Mouse (Mus musculus): Measurements from ENCODE around the gene Gpr137. TPM values are rescaled to one million over a fixed set of nuclear protein-coding genes. Genes with fewer than 3 reads are reported as not detected.
A peak's percentile ranks its signal among the peaks of the same experiment; 100 is the strongest.

Gpr137 gene
- polyA plus RNA-seq, 1 experiment from 2014 or later, result 57.0 TPM

GRCm38 (mm10) chr19:6922901-6923735 lies 19.2 kb downstream of the Gpr137 start:
- Histone ChIP-seq H3K4me3 (peak overlapping the region; percentile 75; the same call in 1 of the 2 replicates), H3K36me3 (no peaks in the 10 kb centered on the region), H3K27me3 (peaks cover 57% of the 10 kb centered on the region), H3K9me3 (no peaks in the 10 kb centered on the region), H3K4me1 (replicated peaks) (peaks cover 47% of the 10 kb centered on the region), H3K9ac (no peak overlapping the region), H3K27ac (replicated peaks) (no peak overlapping the region), H3K4me2 (peak overlapping the region; percentile 97)
- no peak for ATAC-seq (ENCODE audit: low read depth)
- 70% methylated on average over 6 of the region's 6 CpGs for WGBS

- Histone ChIP-seq H3K27ac (replicated peaks) (peak within 1 kb of the TSS; percentile 92), H3K27me3 (peaks cover 45% of the 10 kb centered on the region), H3K4me2 (peak within 1 kb of the TSS; percentile 97), H3K9ac (peak within 1 kb of the TSS; percentile 91), H3K4me1 (replicated peaks) (peaks cover 43% of the 10 kb centered on the region), H3K4me3 (peak within 1 kb of the TSS; percentile 75), H3K36me3 (no peaks in the 10 kb centered on the region), H3K9me3 (no peaks in the 10 kb centered on the region)
- peak; percentile 94 for ATAC-seq (ENCODE audit: low read depth)
- WGBS, result under 1% methylated on average over 66 of the region's 66 CpGs
Measured at GRCm38 (mm10) chr19:6921647-6922567, 20.4 kb downstream of the Gpr137 start, which contains the start of gene Esrra. Gene Esrra, minus strand, starts transcription at chr19:6921813.

- peaks cover 36% of the 10 kb centered on the region for H3K27me3 ChIP-seq
- 2% methylated on average over 48 of the region's 48 CpGs for WGBS
- ATAC-seq (ENCODE audit: low read depth), result peak; percentile 41
- peak overlapping the region; percentile 91 for H3K9ac ChIP-seq
- peak overlapping the region; percentile 97 for H3K4me2 ChIP-seq
- H3K4me1 ChIP-seq (replicated peaks), result peaks cover 38% of the 10 kb centered on the region
- peak overlapping the region; percentile 75 for H3K4me3 ChIP-seq
- no peaks in the 10 kb centered on the region for H3K36me3 ChIP-seq
- H3K27ac ChIP-seq (replicated peaks), result peak overlapping the region; percentile 92
- H3K9me3 ChIP-seq, result no peaks in the 10 kb centered on the region
Measured at GRCm38 (mm10) chr19:6920741-6921636, 21.3 kb downstream of the Gpr137 start.

- peaks cover 29% of the 10 kb centered on the region for H3K4me1 ChIP-seq (replicated peaks)
- no peaks in the 10 kb centered on the region for H3K9me3 ChIP-seq
- H3K9ac ChIP-seq, result peak overlapping the region; percentile 91
- no peaks in the 10 kb centered on the region for H3K36me3 ChIP-seq
- ATAC-seq (ENCODE audit: low read depth), result no peak
- WGBS, result 40% methylated on average over 8 of the region's 8 CpGs
- peaks cover 27% of the 10 kb centered on the region for H3K27me3 ChIP-seq
- H3K4me2 ChIP-seq, result peak overlapping the region; percentile 97
- no peak overlapping the region for H3K27ac ChIP-seq (replicated peaks)
- H3K4me3 ChIP-seq, result peak overlapping the region; percentile 75
Measured at GRCm38 (mm10) chr19:6919876-6920740, 22.2 kb downstream of the Gpr137 start.

- peak overlapping the region; percentile 97 for H3K4me2 ChIP-seq
- peaks cover 23% of the 10 kb centered on the region for H3K4me1 ChIP-seq (replicated peaks)
- no peak for ATAC-seq (ENCODE audit: low read depth)
- H3K9me3 ChIP-seq, result no peaks in the 10 kb centered on the region
- no peak overlapping the region for H3K27ac ChIP-seq (replicated peaks)
- peaks cover 20% of the 10 kb centered on the region for H3K27me3 ChIP-seq
- no peak overlapping the region for H3K9ac ChIP-seq
- H3K36me3 ChIP-seq, result no peaks in the 10 kb centered on the region
- H3K4me3 ChIP-seq, result no peak overlapping the region
Measured at GRCm38 (mm10) chr19:6919431-6919830, 22.8 kb downstream of the Gpr137 start.

- Histone ChIP-seq H3K27ac (replicated peaks) (no peak overlapping the region), H3K4me3 (no peak overlapping the region), H3K27me3 (peaks cover 9% of the 10 kb centered on the region), H3K36me3 (peaks cover 10% of the 10 kb centered on the region), H3K4me1 (replicated peaks) (peaks cover 23% of the 10 kb centered on the region), H3K4me2 (no peak overlapping the region), H3K9ac (no peak overlapping the region), H3K9me3 (no peaks in the 10 kb centered on the region)
- no peak for ATAC-seq (ENCODE audit: low read depth)
- WGBS, result 91% methylated on average over 4 of the region's 4 CpGs
Measured at GRCm38 (mm10) chr19:6918321-6918720, 24.0 kb downstream of the Gpr137 start.

GRCm38 (mm10) chr19:6916496-6916895 lies 25.8 kb downstream of the Gpr137 start:
- Histone ChIP-seq H3K4me1 (replicated peaks) (peaks cover 26% of the 10 kb centered on the region), H3K4me3 (no peak overlapping the region), H3K27me3 (no peaks in the 10 kb centered on the region), H3K36me3 (peaks cover 28% of the 10 kb centered on the region), H3K27ac (replicated peaks) (no peak overlapping the region), H3K9ac (no peak overlapping the region), H3K4me2 (no peak overlapping the region), H3K9me3 (no peaks in the 10 kb centered on the region)
- 78% methylated on average over 4 of the region's 4 CpGs for WGBS
- no peak for ATAC-seq (ENCODE audit: low read depth)

- WGBS, result 91% methylated on average over 4 of the region's 4 CpGs
- Histone ChIP-seq H3K27me3 (no peaks in the 10 kb centered on the region), H3K4me2 (no peak overlapping the region), H3K27ac (replicated peaks) (no peak overlapping the region), H3K4me3 (no peak overlapping the region), H3K4me1 (replicated peaks) (peaks cover 24% of the 10 kb centered on the region), H3K9me3 (no peaks in the 10 kb centered on the region), H3K36me3 (peaks cover 34% of the 10 kb centered on the region), H3K9ac (no peak overlapping the region)
- no peak for ATAC-seq (ENCODE audit: low read depth)
Measured at GRCm38 (mm10) chr19:6915276-6915675, 27.0 kb downstream of the Gpr137 start.

GRCm38 (mm10) chr19:6914540-6914939 lies 27.7 kb downstream of the Gpr137 start:
- Histone ChIP-seq H3K9ac (no peak overlapping the region), H3K4me2 (no peak overlapping the region), H3K9me3 (no peaks in the 10 kb centered on the region), H3K4me1 (replicated peaks) (peaks cover 17% of the 10 kb centered on the region), H3K27ac (replicated peaks) (no peak overlapping the region), H3K4me3 (no peak overlapping the region), H3K27me3 (no peaks in the 10 kb centered on the region), H3K36me3 (peaks cover 34% of the 10 kb centered on the region)
- WGBS, result 93% methylated on average over 9 of the region's 9 CpGs
- no peak for ATAC-seq (ENCODE audit: low read depth)

- Histone ChIP-seq H3K9ac (no peak overlapping the region), H3K27ac (replicated peaks) (no peak overlapping the region), H3K27me3 (no peaks in the 10 kb centered on the region), H3K4me1 (replicated peaks) (peaks cover 17% of the 10 kb centered on the region), H3K4me2 (no peak overlapping the region), H3K4me3 (no peak overlapping the region), H3K9me3 (no peaks in the 10 kb centered on the region), H3K36me3 (peaks cover 34% of the 10 kb centered on the region)
- no peak for ATAC-seq (ENCODE audit: low read depth)
- 92% methylated on average over 11 of the region's 11 CpGs for WGBS
Measured at GRCm38 (mm10) chr19:6913991-6914390, 28.3 kb downstream of the Gpr137 start.

- WGBS, result 88% methylated on average over 6 of the region's 6 CpGs
Measured at GRCm38 (mm10) chr19:6913036-6913435, 29.2 kb downstream of the Gpr137 start.

More at GRCm38 (mm10) chr19:6913036-6913435, 29.2 kb downstream of the Gpr137 start:
- Histone ChIP-seq H3K36me3 (peaks cover 34% of the 10 kb centered on the region), H3K4me3 (no peak overlapping the region), H3K9ac (no peak overlapping the region), H3K9me3 (no peaks in the 10 kb centered on the region), H3K4me2 (no peak overlapping the region), H3K4me1 (replicated peaks) (peaks cover 26% of the 10 kb centered on the region), H3K27ac (replicated peaks) (no peak overlapping the region), H3K27me3 (no peaks in the 10 kb centered on the region)
- ATAC-seq (ENCODE audit: low read depth), result no peak

All from neural tube, embryonic 13.5 days (tissue).